Mouse (Mus musculus) neural tube, embryonic 12.5 days (tissue): ENCODE data around the gene 5430419D17Rik. TPM values are rescaled to one million over a fixed set of nuclear protein-coding genes. Genes with fewer than 3 reads are reported as not detected.

Experiments
- ATAC-seq: fragments of 200-750 bp; cut with Nextera tagmentation; 2 replicates; pipeline ENCODE4 v1.8.0; 2017; ENCODE audit warnings: low read depth, mild to moderate bottlenecking, moderate TSS enrichment, moderate library complexity; ENCODE audit not compliant: low FRiP score
- H3K27ac ChIP-seq: fragments of 300-500 bp; sonication (generic); 2 replicates; pipeline ENCODE4 v1.5.1; 2016
- H3K27me3 ChIP-seq: fragments of 300-500 bp; sonication (generic); replicated peaks from 2 replicates; pipeline ENCODE4 v1.6.1; 2016; ENCODE audit warnings: mild to moderate bottlenecking
- H3K36me3 ChIP-seq: fragments of 300-500 bp; sonication (generic); 2 replicates; pipeline ENCODE4 v1.6.1; 2016; ENCODE audit warnings: mild to moderate bottlenecking
- H3K4me1 ChIP-seq: fragments of 300-500 bp; sonication (generic); 2 replicates; pipeline ENCODE4 v1.6.1; 2016
- H3K4me2 ChIP-seq: fragments of 300-500 bp; sonication (generic); replicated peaks from 2 replicates; pipeline ENCODE4 v1.6.1; 2016; ENCODE audit warnings: mild to moderate bottlenecking
- H3K4me3 ChIP-seq: fragments of 300-500 bp; sonication (generic); 2 replicates; pipeline ENCODE4 v1.5.1; 2016
- H3K9ac ChIP-seq: fragments of 300-500 bp; sonication (generic); 2 replicates; pipeline ENCODE4 v1.6.1; 2016; ENCODE audit warnings: mild to moderate bottlenecking
- H3K9me3 ChIP-seq: fragments of 300-500 bp; sonication (generic); 2 replicates; pipeline ENCODE4 v1.6.1; 2016; ENCODE audit warnings: mild to moderate bottlenecking
- WGBS: fragments of 180-500 bp; shearing (Covaris S2); methylation state at CpG from one replicate; pipeline ENCODE4 v1.1.7; 2016; 5-methylcytosine and 5-hydroxymethylcytosine counted together
- polyA plus RNA-seq: library from polyadenylated mRNA; unstranded; fragments of >200 nt; fragmentation: Nextera tagmentation; extraction: Ambion mirVana; gene quantifications from 2 replicates; pipeline ENCODE4 v1.2.1, GENCODE M21; 2016

Gene 5430419D17Rik
- polyA plus RNA-seq, 1 experiment from 2014 or later: not detected

DNA sequence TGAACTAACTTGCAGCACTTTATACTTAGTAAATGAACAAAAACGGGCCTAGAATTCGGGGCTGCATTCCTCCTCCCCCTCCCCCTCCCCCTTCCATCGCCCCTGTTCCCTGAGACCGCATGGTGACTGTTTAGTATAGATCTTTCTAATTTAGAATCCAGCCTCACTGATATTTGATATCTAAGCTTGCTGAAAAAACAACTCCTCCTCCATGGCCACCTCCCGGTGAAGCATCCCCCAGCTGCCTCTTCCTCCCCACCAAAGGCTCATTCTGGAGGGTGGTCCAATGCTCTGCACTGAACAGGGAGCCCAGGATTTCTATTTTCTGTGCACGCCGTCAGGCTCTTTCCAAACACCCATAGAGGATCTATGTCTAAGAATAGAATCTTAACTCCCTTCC lies 144.1 kb downstream of the 5430419D17Rik start:
- Histone ChIP-seq H3K36me3 (no peaks in the 10 kb centered on the region), H3K9me3 (no peaks in the 10 kb centered on the region), H3K27me3 (no peaks in the 10 kb centered on the region), H3K4me1 (no peaks in the 10 kb centered on the region), H3K27ac (no peak overlapping the region), H3K4me3 (no peak overlapping the region), H3K9ac (no peak overlapping the region), H3K4me2 (no peak overlapping the region)
- ATAC-seq: no peak
- 88% methylated on average over 5 of the region's 7 CpGs for WGBS

DNA sequence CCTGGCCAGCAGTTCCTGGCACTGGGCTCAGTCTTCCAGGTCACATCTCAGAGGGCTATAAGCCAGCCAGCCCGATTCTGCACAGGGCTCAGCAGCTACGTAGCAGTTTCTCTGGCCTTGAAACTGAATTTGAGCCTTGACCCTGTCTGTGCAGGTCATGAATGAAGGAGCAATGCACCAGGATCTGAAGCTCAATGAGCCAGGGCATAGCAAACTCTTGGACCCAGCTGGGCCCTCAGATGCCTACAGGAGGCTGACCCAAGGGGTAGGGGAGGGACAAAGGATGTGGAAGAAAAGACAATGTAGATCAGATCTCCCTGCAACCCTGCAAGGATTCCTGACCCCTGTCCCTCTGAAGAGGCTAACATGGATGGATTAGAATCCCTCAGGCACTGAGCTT lies 148.0 kb downstream of the 5430419D17Rik start, which contains the start of gene Cuzd1:
Gene Cuzd1 (minus strand): TSS at position 101 of the 400 bp plus-strand sequence.
- H3K4me1 ChIP-seq: no peaks in the 10 kb centered on the region
- H3K36me3 ChIP-seq: no peaks in the 10 kb centered on the region
- H3K27me3 ChIP-seq: no peaks in the 10 kb centered on the region
- H3K4me2 ChIP-seq: no peak within 1 kb of the TSS
- no peak for ATAC-seq
- H3K9me3 ChIP-seq: no peaks in the 10 kb centered on the region
- no peak within 1 kb of the TSS for H3K4me3 ChIP-seq
- 88% methylated on average over 2 of the region's 2 CpGs for WGBS
- H3K9ac ChIP-seq: no peak within 1 kb of the TSS
- H3K27ac ChIP-seq: no peak within 1 kb of the TSS

DNA sequence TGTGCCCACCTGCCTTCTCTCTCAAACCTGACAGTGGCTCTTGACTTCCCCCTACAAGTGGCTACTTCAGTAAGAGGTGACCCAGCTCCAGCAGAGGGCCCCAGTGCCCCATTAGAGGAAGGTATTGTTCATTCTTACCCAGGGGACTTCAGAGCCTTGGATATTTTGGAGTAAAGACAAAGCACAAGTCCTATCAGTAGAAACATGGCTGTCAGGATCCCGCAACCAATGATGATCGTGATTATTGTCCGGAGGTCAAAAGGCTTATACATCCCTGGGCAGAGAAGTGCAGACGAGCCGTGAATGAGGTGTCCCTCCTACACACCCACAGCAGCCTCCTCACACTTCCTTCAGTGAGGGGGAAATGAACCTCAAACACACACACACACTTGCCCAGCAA lies 152.9 kb downstream of the 5430419D17Rik start:
- Histone ChIP-seq H3K9ac (no peak overlapping the region), H3K36me3 (no peaks in the 10 kb centered on the region), H3K27ac (no peak overlapping the region), H3K9me3 (no peaks in the 10 kb centered on the region), H3K4me2 (no peak overlapping the region), H3K27me3 (no peaks in the 10 kb centered on the region), H3K4me3 (no peak overlapping the region), H3K4me1 (no peaks in the 10 kb centered on the region)
- 88% methylated on average over 5 of the region's 5 CpGs for whole genome bisulfite sequencing
- no peak for ATAC-seq

DNA sequence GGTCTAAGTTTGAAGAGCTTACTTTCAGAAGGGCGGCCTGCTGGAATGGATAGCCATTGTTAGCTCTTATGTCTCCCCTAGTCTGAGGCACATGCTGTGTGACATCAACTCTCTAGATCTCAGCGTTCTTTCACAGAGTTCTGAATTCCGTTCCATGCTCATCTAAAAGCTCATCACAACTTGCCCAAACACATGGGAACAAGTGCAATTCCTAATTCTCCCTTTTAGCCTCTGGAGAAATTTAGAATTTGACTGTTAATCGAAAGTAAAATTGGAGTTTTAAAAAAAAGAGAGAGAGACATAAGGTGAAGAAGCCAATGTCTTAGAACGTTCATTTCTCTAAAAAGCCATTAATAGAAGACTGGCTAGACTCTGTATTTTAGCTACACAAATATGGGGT lies 155.2 kb downstream of the 5430419D17Rik start, which contains the start of gene Fam24b:
Gene Fam24b (minus strand): TSS at position 101 of the 400 bp plus-strand sequence.
- no peak for ATAC-seq
- Histone ChIP-seq H3K9ac (no peak within 1 kb of the TSS), H3K27ac (no peak within 1 kb of the TSS), H3K27me3 (no peaks in the 10 kb centered on the region), H3K4me1 (no peaks in the 10 kb centered on the region), H3K4me2 (no peak within 1 kb of the TSS), H3K4me3 (no peak within 1 kb of the TSS), H3K9me3 (no peaks in the 10 kb centered on the region), H3K36me3 (no peaks in the 10 kb centered on the region)
- 91% methylated on average over 5 of the region's 5 CpGs for WGBS

DNA sequence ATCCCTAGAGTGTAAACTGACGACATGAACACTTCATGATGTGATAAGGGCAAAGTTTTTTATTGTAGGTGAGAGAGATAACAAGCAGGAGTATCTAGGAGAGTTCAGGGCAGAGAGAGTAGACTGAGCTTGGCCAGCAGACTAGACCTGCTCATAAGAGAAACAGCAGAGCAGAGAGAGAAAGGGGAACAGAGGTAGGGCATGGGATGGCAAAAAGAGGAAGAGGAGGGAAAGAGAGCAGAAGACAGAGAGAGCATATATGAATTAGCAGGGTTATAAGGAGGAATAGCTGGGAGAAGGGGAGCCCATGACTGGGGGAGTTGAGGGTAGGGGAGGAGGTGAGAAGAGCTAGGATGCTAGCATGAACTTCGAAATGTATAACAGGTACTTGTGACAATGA lies 157.5 kb downstream of the 5430419D17Rik start:
- no peak overlapping the region for H3K4me3 ChIP-seq
- H3K9ac ChIP-seq: no peak overlapping the region
- H3K9me3 ChIP-seq: no peaks in the 10 kb centered on the region
- no peak overlapping the region for H3K4me2 ChIP-seq
- H3K27ac ChIP-seq: no peak overlapping the region
- ATAC-seq: no peak
- no peaks in the 10 kb centered on the region for H3K4me1 ChIP-seq
- H3K27me3 ChIP-seq: no peaks in the 10 kb centered on the region
- 81% methylated on average over 2 of the region's 2 CpGs for WGBS
- H3K36me3 ChIP-seq: no peaks in the 10 kb centered on the region

DNA sequence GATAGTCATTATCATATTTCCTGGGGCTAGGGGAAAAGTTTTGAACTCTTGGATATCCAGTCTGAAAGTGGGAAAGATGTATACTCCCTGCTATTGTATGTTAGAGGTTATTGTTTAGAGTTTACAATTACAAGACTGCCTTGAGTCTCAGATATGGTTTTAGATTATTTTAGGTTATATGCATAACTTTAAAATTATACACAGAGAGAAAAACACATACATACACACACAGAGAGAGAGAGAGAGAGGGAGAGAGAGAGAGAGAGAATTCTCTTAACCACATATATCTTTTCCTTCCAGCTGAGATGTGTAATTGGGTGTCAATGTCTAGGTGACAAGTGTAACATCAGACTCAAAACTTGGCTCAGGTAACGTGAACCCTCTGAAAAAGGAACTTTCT lies 159.4 kb downstream of the 5430419D17Rik start, which contains the start of gene Fam24a:
Gene Fam24a (plus strand): TSS at position 301 of the 400 bp plus-strand sequence.
- WGBS: 57% methylated on average over 1 of the region's 1 CpGs
- no peak for ATAC-seq
- Histone ChIP-seq H3K9me3 (no peaks in the 10 kb centered on the region), H3K36me3 (peaks cover under 1% of the 10 kb centered on the region; the same call in 1 of the 2 replicates), H3K27ac (no peak within 1 kb of the TSS), H3K9ac (no peak within 1 kb of the TSS), H3K4me3 (no peak within 1 kb of the TSS), H3K27me3 (no peaks in the 10 kb centered on the region), H3K4me2 (no peak within 1 kb of the TSS), H3K4me1 (no peaks in the 10 kb centered on the region)

DNA sequence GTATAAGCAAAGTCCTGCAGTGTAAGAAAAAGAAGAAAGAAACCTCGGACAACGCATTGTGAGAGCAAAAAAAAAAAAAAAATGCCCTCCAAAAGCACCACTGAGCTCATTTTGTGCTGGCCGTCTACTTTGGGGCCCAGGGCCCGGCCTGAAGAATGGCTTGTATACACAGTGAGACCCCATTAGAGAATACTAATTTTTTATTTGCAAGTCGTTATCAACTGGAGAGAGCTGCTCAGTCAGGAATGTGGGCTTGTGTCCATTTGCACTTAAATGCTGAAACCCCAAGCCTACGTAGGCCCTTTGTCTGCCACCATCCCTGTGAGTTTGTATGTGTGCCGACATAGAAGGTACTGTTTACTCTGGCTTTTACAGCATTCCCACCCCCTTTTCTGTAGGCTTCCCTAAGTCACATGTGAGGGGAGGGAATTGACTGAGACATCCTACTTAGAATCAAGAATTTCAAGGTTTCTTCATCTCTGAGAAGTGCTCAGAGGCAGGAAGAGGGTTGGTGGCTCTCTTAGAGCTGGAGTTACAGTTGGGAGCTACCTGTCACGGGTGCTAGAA lies 163.4 kb downstream of the 5430419D17Rik start:
- H3K4me1 ChIP-seq: no peaks in the 10 kb centered on the region
- 48% methylated on average over 8 of the region's 8 CpGs for WGBS
- H3K9ac ChIP-seq: no peak overlapping the region
- peaks cover 23% of the 10 kb centered on the region for H3K36me3 ChIP-seq
- H3K27me3 ChIP-seq: no peaks in the 10 kb centered on the region
- no peak for ATAC-seq
- no peak overlapping the region for H3K27ac ChIP-seq
- no peak overlapping the region for H3K4me3 ChIP-seq
- H3K4me2 ChIP-seq: no peak overlapping the region
- H3K9me3 ChIP-seq: no peaks in the 10 kb centered on the region

DNA sequence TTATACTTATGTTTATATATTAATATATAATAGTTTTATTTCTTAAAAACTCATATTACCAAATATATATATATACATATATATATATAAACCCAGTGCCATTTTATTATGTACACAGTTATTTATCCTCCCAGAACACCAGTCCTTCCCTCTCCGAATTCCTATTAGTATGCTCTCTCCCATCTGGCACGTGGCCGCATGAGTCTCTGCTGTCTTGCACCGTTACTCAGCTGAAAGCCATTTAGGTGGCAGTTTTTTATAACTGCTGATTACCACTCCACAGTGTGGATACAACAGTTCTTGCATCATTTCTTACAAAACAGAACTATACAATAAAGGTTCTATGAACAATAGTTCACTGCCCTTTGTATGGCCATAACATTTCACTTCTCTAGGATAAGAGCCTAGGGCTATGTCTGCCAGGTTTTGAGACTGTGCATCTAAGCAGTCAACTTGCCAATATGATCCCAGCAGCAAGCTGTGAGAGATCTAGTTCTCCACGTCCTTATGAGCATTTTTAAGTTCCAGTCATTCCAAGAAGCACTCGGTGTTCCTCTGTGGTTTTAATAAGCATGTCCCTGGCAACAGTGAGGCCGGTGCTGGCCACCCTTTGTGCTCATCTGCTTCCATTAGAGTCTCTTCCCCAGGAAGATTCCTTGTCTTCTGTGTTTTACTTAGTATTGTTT lies 171.8 kb downstream of the 5430419D17Rik start:
- Histone ChIP-seq H3K27ac (no peak overlapping the region), H3K27me3 (no peaks in the 10 kb centered on the region), H3K4me1 (no peaks in the 10 kb centered on the region), H3K9ac (no peak overlapping the region), H3K4me2 (no peak overlapping the region), H3K9me3 (no peaks in the 10 kb centered on the region), H3K36me3 (peaks cover 50% of the 10 kb centered on the region), H3K4me3 (no peak overlapping the region)
- WGBS: 63% methylated on average over 7 of the region's 7 CpGs
- ATAC-seq: no peak

Other genes with a start within 250 kb of the 5430419D17Rik start
- 7.9 and 13.8 TPM in 2 replicates for gene Htra1, start 238.3 kb upstream of the 5430419D17Rik start, polyA plus RNA-seq
- gene Dmbt1, start 142.3 kb upstream of the 5430419D17Rik start, polyA plus RNA-seq: not detected in 2 replicates
- not detected in 2 replicates for gene 4933402N03Rik, start 28.1 kb upstream of the 5430419D17Rik start, polyA plus RNA-seq
- not detected in 2 replicates for gene Cuzd1, start 147.9 kb downstream of the 5430419D17Rik start, polyA plus RNA-seq
- gene Fam24b, start 155.1 kb downstream of the 5430419D17Rik start, polyA plus RNA-seq: not detected in 2 replicates
- not detected in 2 replicates for gene Fam24a, start 159.5 kb downstream of the 5430419D17Rik start, polyA plus RNA-seq
- 19.8 and 25.3 TPM in 2 replicates for gene 2310057M21Rik, start 188.4 kb downstream of the 5430419D17Rik start, polyA plus RNA-seq
- gene Pstk, start 196.7 kb downstream of the 5430419D17Rik start, polyA plus RNA-seq: 47.5 and 49.6 TPM in 2 replicates
- 19.0 and 22.4 TPM in 2 replicates for gene Ikzf5, start 236.1 kb downstream of the 5430419D17Rik start, polyA plus RNA-seq
- gene Acadsb, start 236.2 kb downstream of the 5430419D17Rik start, polyA plus RNA-seq: 73.8 and 80.6 TPM in 2 replicates